Mouse (Mus musculus) layer of hippocampus, adult 9-10 months (tissue): ENCODE measurements around the gene Tango6.
"Not testable (repeated sequence)": the region's sequence is repeated elsewhere in the genome, so short reads cannot be mapped to it uniquely, and the experiment has no call there.

Source experiments
- DNase-seq: peaks from one replicate; pipeline ENCODE4 v3.0.0; 2022; ENCODE audit warnings: low spot score

Tango6 gene

DNA sequence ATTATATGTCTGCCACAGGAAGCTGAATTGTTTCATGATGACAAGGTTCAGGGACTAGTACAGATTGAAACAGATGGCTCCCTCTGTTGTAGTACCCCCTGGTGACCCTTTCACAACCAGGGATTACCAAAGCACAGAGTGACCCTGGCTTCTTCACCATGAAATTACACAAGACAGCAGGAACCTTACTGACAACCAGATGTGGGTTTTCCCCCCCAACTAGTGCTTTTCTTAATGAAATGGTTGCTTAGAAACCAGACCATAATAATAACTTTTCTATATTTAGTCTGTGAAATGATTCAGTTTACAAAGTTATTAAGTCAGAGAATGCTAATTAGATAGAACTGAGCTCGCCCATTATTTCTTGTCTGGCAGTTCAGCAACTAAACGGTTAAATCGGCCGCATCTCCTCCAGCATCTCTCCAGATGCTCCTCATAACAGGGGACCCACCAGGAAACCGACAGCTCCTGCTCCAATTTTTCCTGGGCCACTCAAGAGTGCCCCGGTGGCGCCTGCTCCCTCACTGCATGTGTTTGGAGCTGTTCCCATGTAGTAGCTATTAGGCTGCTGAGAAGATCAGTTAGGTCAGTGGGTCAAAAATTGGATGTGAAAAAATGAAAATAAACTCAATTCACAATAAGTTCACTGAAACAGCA, 79.1 kb downstream of the Tango6 start:
- DNase-seq, result no peak

DNA sequence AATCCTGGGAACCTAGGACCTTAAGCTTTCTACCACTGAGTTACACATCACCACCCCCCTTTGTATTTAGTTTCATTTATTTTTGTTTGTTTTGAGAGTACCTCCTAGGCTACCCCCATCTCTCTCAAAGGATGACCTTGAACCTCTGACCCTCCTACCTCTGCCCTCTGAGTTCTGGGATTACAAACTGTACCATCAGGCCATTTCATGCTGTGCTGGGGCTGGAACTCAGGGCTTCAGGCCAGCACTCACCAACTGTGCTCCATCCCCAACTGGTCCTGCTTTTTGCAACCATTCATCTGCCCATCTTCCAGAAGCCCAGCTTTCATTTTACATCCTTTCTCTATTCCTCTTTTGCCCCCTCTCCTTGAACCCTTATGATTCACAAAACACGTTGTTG, 81.7 kb downstream of the Tango6 start:
- DNase-seq, result no peak

DNA sequence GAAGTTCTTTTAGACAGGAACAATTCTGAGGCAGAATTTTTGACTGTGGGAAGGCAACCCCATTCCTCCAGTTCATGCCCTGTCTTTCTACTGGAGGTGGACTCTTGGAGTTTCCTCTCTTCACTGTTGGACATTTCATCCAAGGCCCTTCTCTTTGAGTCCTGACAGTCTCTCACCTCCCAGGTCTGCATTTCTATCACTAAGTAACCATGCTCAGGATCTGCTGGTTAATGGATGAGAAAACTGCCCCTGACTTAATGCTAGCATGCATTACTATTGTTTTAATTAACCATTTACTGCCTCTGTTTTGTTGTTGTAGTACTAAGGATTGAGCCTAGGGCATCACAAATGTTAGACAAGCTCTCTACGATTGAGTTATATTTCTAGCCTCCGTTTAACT, 82.7 kb downstream of the Tango6 start:
- DNase-seq, result no peak

DNA sequence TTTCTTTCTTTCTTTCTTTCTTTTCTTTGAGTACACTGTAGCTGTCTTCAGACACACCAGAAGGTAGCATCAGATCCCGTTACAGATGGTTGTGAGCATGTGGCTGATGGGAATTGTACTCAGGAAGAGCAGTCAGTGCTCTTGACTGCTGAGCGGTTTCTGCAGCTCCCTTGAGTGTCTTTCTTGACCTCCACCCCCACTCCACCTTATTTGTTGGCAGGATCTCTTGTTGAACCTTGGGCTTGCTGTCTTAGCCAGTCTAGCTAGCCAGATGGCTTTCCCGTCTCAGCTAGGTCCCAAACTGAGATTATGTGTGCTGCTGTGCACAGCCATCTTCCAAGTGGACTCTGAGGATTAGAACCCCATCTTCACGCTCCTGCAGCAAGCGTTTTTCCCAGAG, 83.9 kb downstream of the Tango6 start:
- no peak for DNase-seq

DNA sequence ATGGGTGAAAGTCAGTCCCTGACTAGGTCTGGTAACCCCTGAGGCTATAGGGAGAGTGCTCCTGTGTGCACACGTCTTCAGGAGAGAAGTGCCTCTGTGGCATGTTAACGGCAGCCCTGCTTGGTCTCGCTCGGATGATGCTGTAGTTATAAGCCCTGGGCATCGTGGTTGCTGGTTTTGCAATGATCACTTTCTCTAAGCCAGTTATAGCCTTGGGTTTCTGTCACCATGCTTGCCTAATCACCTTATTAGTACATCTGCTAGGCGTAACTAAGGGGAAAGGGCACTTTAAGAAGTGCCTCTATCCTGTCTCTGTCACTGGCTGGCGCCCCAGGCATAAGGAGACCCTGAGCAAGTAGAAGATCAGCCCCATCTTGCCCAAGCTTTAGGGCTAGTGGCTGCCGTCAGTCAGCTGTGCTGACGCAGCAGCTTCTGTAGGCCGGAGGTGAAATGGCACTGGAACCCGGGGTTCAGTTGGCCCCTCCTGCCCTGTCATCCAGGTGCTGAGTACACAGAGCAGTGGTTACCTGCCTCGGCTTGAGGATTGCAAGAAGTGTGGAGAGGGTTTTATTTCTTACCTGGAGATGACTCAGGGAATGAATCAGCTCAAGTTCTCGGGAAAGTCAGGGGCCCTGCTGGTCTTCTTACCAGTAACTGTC, 86.4 kb downstream of the Tango6 start:
- no peak for DNase-seq

DNA sequence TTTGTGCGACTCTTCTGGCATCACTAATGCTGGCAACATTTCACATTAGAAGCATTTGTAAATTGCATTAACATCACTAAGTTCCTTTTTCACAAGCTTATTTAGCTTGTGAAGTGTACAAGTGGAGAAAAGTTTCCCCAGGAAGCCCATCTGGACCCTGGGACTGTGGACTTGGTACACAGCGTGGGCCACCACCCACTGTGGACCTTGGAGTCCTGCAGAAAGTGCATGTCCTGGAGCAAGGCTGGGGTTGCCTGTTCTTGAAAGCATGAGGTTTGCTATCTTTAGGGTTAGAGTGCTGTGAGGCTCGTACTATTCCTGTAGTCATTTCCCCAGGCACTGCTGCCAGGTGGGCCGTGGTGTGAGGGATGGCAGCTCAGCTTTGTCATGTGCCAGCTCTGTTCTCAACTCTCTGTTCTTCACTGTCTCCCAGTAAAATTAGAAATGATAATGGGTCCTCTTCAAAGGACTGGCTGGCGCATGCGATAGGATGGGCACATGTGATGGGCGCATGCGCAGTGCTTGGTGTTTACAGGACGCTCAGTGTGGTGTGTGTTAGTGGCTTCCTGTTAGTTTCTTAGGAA, 87.8 kb downstream of the Tango6 start:
- peak; percentile 24 for DNase-seq

DNA sequence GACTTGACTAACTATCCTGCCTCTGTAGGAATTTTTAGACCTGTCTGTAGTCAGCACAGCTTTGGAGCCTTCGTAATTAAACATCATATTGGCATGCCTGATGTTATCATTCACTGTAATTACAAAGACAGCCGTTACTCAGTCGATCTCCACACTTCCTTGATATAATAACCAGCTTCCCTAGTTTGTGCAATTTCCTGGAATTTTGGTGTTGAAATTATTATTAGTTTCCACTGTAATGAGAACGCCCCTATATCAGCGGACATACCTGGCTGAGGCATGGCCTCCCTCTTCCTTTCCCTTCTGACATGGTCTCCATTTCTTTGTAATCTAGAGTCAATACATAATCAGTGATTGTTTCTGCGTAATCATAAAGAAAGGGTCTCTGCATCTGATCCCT, 89.2 kb downstream of the Tango6 start:
- DNase-seq, result no peak

DNA sequence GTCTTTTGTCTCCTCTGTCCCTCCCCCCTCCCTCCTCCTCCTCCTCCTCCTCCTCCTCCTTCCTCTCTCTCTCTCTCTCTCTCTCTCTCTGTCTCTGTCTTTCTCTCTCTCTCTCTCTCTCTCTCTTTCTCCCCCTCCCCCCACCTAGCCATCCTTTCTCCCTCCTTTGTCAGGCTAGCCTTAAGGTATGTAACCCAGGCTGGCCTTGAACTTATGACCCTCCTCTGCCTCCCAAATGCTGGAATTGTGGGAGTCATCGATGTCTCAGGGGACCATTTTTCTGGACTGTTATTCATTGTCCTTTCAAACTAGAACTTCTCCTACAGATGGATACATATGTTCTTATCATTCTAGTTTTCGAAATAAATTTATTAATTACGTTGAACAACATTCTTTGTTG, 89.6 kb downstream of the Tango6 start:
- no peak for DNase-seq

DNA sequence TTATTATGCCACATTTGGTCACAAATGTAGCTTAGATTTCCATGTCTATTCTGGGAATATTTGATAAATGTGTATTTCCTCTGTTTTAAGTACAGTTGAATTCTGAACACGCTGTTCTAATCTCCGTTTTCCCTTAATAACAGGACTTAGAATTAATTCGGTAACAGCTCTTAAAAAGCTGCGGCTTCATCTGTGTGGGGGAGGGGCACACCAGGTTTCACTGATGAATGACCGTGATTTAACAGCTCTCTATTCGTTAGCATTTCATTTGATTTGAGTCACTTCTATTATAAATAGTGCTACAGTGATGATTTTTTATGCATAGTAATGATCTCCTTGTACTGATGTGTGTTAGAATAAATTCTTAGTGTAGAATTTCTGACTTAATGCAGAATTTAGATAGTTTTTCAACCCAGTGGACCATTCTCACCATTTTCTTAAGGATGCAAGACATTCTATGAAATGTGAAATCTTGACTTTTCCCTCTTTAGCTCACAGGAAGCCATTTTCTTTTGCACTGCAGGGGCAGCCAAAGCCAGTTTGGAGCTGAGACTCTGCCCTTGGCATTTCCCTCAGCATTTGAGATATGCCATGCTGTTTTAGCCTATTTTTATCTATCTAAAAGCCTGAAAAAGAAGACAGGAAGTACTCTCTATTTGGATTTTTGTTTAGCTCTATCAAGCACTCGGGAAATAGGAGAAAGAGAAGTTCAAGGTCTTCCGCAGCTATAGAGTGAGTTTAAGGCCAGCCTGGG, 91.9 kb downstream of the Tango6 start:
- no peak for DNase-seq

DNA sequence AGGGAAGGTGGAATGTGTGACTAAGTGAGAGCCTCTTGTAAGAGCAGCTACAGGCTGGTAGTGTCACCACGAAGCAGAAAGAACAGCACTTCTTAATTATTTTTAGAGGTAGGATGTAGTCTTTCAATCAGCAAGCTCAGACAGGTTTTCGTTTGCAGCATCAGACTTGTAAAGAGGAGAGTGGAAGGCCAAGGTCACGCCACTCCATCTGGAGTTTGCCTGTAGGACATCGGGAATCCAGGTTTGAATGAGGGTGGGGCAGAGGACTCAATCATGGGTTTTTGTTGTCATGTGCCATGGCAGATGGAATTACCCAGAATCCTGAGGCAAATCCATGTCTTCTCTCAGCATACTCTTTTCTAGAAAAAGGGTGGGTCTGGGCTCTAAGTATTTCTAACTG, 106.8 kb downstream of the Tango6 start:
- no peak for DNase-seq

DNA sequence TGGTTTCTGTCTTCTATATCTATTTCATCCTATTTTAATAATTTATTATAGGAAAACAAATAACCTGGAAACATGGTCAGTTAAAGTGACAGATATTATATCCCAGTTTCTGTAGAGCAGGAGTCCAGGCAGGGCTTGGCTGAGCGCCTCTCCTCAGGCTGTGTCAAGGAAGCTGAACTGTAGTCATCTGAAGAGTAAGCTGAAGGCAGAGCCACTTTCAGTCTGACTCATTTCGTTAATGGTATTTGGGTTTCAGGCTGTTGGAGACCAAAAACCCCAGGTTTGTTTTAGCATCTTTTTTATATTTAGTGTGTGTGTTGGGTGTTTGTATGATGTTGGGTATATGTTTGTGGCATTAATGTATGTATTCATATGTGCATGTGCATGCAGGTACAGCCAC, 112.0 kb downstream of the Tango6 start:
- no peak for DNase-seq

DNA sequence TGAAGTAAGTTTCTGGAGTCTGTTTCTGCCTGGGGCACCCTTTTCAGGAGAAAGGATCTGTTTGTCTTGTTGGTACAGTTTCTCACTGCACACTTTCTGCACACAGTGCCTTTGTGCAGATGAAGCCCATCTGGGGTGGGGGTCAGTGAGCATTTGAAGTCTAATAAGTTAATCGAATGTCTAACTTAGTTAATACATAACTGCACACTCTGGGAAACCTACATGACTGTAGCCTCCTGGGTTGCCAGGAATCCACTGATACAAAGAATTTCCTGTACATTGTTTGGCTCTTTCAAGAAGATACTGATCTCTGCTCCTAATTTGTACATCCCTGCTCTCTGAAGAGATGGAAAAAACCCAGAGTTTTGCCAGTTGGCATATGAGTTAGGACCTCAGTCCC, 117.0 kb downstream of the Tango6 start:
- no peak for DNase-seq

DNA sequence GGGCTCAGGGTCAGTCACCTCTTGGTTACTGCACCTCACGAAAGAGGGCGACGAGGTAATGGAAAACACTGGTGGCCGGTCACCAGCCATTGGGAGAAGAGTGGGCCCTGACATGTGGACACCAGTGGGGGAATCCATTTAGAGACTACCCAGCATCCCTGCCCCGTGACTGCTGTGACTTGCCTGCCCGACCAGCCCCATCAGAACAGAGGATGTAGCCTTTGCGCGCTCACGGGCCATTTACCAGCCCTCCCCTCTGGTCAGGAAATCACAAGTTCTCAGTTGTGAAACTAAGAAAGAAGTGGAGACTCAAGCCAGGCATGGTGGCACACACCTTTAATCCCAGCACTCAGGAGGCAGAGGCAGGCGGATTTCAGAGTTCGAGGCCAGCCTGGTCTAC, 118.4 kb downstream of the Tango6 start:
- no peak for DNase-seq

DNA sequence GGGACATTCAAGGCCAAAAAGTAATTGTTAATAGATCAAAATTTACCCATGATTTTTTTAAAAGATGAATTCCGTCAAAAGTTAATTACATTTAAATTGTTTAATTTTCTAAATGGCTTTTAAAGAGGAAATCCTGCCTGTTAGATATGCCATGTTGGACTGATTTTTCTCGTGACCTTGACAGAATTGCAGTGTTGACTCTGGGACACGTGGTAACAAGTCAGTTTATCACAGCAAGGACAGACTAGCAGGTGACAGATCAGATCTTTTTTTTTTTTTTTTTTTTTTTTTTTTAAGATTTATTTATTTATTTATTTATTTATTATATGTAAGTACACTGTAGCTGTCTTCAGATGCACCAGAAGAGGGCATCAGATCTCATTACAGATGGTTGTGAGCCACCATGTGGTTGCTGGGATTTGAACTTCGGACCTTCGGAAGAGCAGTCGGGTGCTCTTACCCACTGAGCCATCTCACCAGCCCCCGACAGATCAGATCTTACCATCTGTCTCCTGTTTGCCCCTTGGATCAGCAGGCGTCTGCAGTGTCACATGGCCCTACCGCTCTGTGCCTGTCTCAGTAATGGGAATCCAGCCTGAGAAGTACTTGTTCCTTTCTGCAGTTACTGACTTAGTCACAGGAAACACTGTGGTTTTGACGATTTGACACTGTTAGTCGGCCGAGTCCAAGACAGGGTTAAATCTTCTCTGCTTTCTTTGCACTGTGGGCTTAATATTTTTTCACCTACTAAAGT, 119.7 kb downstream of the Tango6 start:
- DNase-seq, result not testable (repeated sequence)

DNA sequence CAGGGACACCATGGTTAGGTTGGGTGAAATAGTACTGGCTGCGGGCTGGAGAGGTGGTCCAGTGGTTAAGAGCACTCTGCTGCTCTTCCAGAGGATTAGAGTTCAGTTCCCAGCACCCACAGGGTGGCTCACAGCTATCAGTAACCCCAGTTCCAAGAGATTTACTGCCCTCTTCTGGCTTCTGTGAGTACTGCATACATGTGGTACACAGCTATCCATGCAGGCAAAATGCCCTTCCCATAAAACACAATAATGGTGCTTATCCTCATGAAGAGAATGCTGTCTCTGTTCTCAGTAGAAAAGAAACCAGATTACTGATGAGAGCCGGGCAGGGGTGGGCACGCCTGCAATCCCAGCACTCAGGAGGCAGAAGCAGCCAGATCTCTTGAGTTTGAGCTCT, 123.0 kb downstream of the Tango6 start:
- no peak for DNase-seq

DNA sequence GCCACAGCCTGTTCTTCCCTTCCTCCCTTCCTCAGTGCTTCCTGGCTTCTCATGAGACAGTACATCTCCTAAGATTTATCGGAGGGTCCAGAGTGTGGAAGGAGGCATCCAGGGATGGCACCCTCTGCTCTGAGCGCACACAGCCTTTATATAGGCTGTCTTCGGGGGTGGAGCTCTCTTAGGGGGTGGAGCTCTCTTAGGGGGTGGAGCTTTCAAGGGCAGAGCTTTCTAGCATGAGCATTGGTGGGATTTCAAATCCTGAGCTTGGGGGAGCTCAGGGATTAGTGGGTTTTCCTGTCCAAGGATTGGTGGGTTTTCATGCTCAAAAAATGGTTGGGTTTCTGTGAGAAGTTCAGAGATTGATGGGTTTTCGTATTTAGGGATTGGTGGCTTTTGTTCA, 124.6 kb downstream of the Tango6 start:
- no peak for DNase-seq

DNA sequence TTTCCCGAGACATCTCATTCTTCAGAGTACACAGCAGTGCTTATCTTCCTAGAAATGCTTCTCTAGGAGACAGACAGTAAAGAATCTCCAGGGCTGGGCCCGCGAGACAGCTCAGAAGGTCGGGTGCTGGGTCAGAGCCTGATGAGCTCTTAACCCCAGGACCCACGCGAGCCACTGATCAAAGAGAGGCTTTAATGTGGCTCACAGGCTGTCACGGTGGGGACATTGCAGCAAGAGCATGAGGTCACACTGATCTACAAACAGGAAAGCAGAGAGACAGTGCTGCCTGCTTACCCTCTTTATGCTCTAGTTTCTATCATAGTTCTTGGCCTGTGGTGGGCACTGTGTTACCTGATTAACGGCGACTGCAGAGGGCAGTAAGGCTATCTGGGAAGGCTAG, 126.9 kb downstream of the Tango6 start:
- DNase-seq, result no peak

DNA sequence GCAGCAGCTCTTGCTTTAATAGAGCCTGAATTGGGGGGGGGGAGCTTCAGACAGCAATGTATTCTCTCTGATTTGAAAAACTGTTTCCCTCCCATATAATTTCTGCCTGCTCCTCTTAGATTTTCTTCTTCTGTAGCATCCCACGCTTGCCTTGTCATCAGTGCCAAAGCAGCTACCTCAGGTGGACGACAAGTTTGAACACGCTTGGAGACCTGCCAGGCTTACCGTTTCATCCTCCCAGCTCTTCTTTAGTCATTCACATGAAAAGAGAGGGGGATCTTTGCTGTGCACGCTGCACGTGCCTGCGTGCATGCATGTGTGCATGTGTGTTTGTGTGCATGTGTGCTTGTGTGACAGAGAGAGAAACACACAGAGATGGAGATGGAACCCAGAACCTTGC, 127.5 kb downstream of the Tango6 start:
- no peak for DNase-seq

DNA sequence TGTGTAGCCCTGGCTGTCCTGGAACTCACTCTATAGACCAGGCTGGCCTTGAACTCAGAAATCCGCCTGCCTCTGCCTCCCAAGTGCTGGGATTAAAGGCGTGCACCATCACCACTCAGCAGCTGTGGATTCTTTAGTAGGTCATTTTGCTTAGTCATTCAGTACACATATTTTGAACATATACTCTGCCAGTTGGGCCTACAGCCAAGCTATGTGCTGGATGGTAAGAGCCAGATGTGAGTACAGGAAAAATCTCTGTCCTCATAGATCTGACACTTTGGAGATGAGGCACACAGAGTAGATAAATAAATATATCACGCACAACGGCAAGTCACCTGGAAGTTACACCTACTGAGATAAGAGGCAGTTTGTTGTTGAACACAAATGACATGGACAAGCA, 129.7 kb downstream of the Tango6 start:
- DNase-seq, result no peak

DNA sequence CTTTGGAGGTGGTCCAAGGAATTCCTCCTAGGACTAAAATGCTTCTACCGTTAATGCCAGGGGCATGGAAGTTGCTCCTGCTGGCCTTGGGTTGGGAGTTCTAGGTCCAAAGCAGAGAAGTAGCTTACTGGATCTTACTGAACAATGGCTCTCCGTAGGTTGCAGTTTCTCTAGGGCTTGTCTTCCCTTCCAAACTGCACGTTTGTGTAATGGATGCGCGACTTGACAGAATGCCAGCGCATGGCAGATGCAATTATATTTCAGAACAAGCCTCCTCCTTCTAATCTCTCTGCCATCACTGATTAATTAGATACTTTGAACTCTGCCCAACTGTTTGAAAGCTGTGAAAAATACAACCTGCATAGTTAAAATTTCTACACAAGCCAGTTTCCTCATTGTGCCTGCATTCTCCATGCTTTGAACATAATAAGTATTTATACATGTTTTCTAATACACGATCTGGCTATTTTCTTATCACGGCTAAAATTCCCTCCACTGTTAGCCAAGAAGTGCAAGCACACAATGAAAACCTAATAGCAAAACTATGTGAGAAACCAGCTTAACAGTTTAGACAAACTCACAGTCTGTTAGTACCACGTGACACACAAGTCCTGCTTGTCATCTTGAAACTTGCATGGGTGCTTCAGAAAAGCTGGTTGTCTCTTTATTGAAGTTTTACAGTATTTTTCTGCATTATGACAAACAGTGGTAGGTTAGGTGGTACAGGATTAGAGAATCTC, 133.7 kb downstream of the Tango6 start:
- peak; percentile 55 for DNase-seq

DNA sequence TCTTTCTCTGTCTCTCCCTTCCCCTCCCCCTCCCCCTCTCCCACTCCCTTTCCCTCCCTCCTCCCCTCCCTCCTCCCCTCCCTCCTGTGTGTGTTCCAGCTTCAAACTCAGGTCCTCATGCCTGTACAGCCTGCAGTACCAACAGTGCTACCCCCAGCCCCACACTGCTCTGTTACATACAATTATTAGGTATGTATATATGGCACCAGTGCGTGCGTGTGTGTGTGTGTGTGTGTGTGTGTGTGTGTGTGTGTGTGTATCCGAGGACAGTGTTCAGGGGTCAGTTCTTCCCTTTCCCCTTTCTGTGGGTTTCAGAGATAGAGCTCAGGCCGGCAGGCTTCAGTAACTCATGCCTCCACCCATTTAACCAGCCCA, 134.3 kb downstream of the Tango6 start:
- DNase-seq, result no peak
